Mouse (Mus musculus) cerebellum, adult 11-12 months (tissue): ENCODE data around the gene Dgke.
"Not testable (repeated sequence)": the region's sequence is repeated elsewhere in the genome, so short reads cannot be mapped to it uniquely, and the experiment has no call there.

Experiments
- DNase-seq: peaks from one replicate; pipeline ENCODE4 v3.0.0; 2022

Gene Dgke

DNA sequence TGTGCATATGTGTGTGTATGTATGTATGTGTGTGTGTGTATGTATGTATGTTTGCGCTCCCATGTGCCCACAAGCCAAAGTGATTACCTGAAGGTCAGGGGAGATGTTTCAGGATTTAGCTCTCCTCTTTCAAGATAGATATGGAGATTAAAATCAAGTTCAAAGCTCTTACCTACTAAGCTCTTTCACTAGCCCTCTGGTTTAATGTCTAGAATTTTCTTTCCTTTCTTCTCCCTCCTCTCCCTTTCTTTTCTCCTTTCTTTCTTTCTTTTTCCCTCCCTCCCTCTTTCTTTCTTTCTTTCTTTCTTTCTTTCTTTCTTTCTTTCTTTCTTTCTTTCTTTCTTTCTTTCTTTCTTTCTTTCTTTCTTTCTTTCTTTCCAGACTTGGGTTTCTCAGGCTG lies at the start of gene Dgke:
Dgke (minus strand) TSS at position 101 of the 400 bp plus-strand sequence.
- no peak for DNase-seq

DNA sequence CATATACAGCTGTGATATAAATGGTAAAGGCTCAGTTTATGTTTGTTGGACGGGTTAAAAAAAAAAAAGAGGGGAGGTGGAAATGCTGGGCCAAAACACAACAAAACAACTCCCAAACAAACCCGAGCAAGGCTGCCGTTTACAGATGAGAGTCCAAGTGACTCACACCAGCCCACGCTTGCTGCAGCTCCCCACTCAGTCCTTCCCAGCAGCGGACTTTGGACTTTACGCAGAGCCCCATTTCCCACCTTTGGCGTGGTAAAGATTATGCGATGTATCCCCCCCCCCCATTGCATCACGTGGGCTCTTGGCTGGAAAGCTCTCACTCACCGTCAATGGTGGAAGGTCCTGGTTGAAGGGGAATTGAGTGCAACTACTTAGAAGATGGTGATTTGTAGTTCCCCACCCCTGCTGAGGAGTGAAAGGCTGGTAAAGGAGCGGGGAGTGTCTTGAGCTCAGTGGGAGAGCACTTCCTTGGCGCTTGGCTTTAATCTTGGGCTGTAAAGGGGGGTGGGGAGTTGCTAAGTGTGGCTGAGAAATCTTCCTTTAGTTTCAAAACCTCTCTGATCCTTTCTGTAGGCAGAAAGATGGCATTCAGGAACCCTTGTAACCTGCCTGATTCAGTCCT lies 40.6 kb upstream of the Dgke start:
- no peak for DNase-seq

DNA sequence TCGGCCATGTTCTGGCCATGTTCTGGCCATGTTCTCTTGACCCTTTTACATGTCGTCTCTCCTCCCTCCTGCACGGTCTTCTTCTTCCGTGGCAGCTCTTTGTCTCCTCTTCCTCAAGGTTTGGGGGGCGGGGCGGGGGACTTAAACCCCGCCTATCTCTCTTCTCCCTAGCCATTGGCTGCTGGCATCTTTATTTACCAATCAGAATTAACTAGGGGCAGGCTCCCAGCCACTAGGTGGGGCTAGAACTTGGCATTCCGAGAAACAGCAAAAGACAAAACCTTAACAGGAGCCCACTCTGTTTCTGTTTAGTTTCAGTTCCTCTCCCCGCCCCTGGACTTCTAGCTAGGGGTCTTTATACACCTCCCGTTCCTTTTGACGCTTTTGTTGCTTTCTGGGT lies 39.2 kb upstream of the Dgke start:
- no peak for DNase-seq

GRCm38 (mm10) chr11:89105211-89105610 lies 38.6 kb upstream of the Dgke start:
- DNase-seq, result no peak

- DNase-seq, result no peak
Measured at GRCm38 (mm10) chr11:89103166-89103565, 36.5 kb upstream of the Dgke start.

- DNase-seq, result no peak
Measured at GRCm38 (mm10) chr11:89100826-89101321, 34.2 kb upstream of the Dgke start.

GRCm38 (mm10) chr11:89100403-89100802 lies 33.8 kb upstream of the Dgke start:
- DNase-seq, result peak; percentile 77

DNA sequence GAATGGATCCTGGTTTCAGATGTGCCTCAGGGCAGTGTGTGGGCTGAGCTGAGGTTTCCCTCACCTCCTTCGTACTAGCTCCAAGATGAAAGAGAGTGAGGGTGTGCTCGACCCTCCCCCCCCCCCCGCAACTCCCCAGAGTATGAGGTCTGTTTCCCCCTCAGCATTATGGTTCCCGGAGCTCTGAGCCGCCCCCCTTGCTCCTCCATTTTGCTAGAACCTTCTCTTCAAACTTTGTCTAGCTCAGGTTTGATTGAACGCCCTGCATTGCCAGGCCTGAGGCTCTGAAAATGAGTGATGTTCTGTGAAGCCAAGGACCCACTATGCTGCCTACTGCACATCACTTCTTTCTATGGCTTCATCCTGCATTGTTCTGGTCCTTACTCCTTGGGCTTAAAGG lies 32.3 kb upstream of the Dgke start:
- no peak for DNase-seq

DNA sequence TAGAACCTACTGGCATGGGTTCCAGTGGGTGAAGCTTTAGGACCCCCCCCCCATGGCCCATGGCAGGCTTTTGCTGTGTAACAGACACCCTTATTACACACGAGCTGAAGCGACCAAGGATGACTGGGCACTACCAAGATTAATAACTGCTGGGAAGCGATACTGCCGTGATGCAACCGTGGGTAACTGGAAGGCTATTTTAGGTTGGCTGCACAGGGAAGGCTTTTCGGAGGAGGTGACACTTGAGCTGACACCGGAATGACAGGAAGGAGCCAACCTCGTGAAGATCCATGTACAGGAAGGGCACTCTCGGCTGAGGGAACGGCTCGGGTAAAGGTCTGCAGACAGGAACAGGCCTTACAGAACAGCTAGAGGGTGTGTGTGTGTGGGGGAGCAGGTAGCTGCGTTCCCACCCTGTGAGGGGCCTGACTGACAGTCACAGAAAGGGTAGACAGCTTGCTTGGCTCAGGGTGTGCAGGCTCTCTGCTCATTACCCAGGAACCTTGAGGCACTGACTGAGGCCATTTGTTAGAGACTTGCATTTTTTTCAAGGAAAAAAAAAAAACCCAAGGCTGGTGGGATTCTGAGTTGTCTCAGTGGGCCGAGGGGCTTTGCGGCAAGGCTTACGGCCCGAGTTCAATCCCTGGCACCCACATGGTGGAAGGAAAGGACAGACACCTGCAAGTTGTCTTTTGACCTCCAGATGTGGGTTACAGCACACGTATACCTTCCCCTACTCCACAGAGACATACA lies 31.6 kb upstream of the Dgke start:
- DNase-seq, result no peak

- not testable (repeated sequence) for DNase-seq
Measured at GRCm38 (mm10) chr11:89097292-89097691, 30.6 kb upstream of the Dgke start.

DNA sequence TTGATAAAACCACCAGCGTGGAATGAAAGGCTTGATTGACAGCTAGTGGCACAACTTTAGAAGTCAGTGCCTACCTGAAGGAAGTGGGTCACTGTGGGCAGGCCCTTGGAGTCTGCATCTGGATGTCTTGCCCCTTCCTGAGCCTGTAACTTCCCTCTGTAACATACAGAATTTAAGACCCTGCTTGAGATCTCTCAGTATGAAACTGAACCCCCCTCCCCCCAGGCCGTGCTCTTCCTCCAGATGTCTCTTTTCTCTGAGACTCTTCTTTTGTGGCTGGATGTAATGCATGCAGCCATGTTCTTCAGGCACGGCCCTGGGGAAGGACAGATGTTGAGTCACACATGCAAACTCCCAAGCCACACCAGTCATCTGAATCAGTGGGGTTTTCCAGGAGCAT lies 28.7 kb upstream of the Dgke start:
- no peak for DNase-seq

GRCm38 (mm10) chr11:89092714-89093113 lies 26.1 kb upstream of the Dgke start:
- no peak for DNase-seq

- not testable (repeated sequence) for DNase-seq
Measured at GRCm38 (mm10) chr11:89090359-89090758, 23.7 kb upstream of the Dgke start.

- no peak for DNase-seq
Measured at GRCm38 (mm10) chr11:89088754-89089153, 22.1 kb upstream of the Dgke start.

DNA sequence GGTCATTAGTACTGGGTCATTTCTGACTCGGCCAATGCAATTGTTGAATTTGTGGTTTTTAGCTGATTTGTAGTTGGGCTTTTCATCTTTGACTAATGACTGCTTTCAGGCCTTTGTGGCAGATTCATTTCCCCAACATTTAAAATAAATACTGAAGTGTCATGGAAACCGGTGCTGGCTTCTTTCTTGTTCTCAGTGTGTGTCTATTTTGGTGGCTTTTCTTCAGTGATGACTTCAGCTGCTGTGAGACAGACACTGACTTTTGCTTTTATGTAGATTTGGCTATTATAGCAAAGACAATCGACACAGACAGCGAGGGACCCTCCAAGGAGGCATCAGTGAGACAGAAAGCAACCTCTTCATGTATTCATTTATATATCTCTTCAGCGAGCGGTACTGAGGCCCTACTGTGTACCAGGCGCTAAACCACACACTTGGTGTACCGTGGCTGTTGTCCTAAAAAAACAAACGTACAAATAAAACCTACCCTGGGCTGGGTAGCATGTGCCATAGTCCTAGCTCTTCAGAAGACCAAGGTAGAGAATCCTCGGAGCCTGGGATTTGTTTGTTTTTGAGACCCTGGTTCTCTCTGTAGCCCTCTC lies 19.7 kb upstream of the Dgke start:
- DNase-seq, result no peak

DNA sequence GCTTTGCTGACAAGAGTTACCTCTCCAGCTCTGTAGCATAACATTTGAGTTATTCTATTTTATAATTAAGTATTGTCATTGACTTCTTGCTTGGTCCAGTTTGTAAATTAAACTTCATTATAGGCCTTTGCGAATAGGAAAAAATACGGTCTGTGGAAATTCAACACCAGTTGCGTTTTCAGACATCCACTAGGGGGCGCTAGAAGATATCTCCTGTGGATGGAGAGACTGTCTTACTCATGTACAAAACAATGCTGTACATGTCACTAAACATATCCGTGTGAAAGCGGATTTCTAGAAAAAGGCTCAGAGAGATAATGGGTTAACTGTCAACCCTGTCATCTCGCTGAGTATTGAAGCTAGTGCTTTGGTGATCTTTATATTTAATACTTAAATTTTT lies 18.0 kb upstream of the Dgke start:
- no peak for DNase-seq

- DNase-seq, result not testable (repeated sequence)
Measured at GRCm38 (mm10) chr11:89082691-89083090, 16.0 kb upstream of the Dgke start.

- not testable (repeated sequence) for DNase-seq
Measured at GRCm38 (mm10) chr11:89081906-89082305, 15.3 kb upstream of the Dgke start.

- DNase-seq, result peak; percentile 92
Measured at GRCm38 (mm10) chr11:89078996-89079680, 12.5 kb upstream of the Dgke start.

GRCm38 (mm10) chr11:89078305-89078704 lies 11.7 kb upstream of the Dgke start:
- DNase-seq, result no peak

GRCm38 (mm10) chr11:89077601-89078000 lies 11.0 kb upstream of the Dgke start:
- no peak for DNase-seq

GRCm38 (mm10) chr11:89076370-89076821 lies 9.7 kb upstream of the Dgke start:
- no peak for DNase-seq

DNA sequence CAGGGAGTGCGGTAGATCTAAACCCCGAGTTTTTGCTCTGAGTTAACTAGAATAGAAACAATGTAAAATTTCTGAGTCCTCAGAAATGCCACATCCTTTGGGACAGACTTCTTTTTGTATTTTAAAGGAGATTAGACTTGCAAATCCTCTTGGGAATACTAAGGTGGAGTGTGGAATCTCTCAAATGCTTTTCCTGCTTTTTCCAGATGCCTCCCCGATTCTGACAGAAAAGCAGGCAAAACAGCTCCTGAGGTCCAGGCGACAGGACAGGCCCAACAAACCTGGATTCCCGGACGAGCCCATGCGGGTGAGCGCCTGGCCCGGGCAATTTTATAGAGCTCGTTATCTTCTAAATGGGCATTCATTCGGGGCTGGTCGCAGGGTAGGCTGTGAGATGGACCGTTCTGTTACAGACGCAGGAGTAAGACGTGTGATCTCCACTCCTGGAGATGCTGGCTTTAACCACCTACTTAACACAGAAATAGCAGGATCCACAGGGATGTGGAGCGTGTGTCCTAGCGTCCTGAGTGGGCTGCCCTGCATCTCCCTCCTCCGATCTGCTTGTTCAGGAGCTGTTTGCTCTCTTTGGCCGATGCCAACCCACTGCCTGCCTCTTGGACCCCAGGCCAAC lies 8.2 kb upstream of the Dgke start:
- DNase-seq, result no peak
